Mouse (Mus musculus): Measurements from ENCODE around the gene Ttc9b.
"Not testable (repeated sequence)": the region's sequence is repeated elsewhere in the genome, so short reads cannot be mapped to it uniquely, and the experiment has no call there.

The Ttc9b gene

DNA sequence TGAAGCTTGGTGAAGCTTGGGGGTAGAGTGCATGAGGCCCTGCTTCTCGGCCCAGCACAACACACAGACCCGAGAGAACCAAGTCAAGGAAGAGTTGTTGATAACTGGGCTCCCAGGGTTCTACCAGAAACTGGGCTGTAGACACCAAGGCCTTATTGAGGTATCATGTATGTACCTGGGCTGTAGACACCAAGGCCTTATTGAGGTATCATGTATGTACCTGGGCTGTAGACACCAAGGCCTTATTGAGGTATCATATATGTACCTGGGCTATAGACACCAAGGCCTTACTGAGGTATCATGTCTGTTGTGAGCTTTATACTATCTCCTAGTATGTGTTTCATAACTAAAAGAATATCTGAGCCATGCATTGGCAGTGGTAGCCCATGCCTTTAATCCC is 18.6 kb upstream of the Ttc9b start:
- CTCF ChIA-PET: not testable (repeated sequence)

DNA sequence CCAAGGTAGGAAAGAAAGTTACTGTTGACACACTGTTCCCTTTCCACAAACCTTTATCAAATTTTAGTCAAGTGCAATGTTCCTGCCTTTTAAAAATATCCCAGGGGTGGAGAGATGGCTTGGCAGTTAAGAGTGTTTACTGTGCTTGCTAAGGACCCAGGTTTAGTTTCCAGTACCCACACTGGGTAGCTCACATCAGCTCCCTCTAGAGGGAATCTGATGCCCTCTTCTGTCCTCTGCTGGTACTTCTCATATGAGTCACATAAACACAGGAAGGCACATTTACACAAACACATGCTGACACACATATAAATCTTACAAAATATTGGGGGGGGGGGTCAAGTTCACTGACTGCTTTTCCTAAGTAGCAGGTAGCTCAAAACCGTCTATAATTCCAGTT is 9.2 kb upstream of the Ttc9b start:
- CTCF ChIA-PET: interaction anchor here (0.5 to 0.7 kb wide), 2 partner anchors 40 to 229 kb away, joined by 3 to 16 read pairs; no protein-coding TSS in a partner anchor

- CTCF ChIA-PET: no interaction called here
Measured at GRCm38 (mm10) chr7:27646516-27646915, 7.2 kb upstream of the Ttc9b start.

- CTCF ChIA-PET: no interaction called here
Measured at GRCm38 (mm10) chr7:27647281-27648002, 6.3 kb upstream of the Ttc9b start.

- CTCF ChIA-PET: no interaction called here
Measured at GRCm38 (mm10) chr7:27649723-27650122, 4.0 kb upstream of the Ttc9b start.

- CTCF ChIA-PET: interaction anchor here (0.6 kb wide), 1 partner anchor 43 kb away, joined by 4 read pairs; no protein-coding TSS in a partner anchor
Measured at GRCm38 (mm10) chr7:27650949-27651348, 2.8 kb upstream of the Ttc9b start.

DNA sequence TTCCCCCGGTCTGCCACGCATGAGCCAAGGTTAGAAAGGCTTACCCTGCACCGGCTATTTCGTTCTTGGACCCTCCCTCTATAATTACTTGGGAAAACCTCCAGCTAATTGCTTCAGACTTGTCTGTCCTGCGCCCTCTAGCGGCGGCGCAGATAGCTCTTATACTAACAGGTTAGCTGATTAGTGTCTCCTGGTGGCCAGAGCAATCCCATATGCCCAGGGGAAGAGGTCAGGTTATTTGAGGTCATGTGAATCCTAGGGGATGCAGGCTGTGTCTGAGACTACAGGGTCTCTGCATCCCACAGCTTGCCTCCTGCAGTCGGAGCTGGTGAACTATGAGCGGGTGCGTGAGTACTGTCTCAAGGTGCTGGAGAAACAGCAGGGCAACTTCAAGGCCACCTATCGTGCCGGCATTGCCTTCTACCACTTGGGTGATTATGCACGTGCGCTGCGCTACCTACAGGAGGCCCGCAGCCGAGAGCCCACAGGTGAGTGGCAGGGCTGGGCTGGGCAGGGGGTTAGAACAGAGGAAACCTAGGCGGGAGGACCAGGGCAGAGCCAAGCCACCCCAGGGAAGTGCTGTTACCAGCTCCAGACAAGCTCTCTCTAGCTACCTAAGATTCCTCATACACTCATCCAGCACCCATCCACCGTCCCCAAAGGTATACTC is 1.0 kb downstream of the Ttc9b start:
- CTCF ChIA-PET: interaction anchor here (0.8 kb wide), 1 partner anchor 11 kb away, joined by 4 read pairs; no protein-coding TSS in a partner anchor

- CTCF ChIA-PET: no interaction called here
Measured at GRCm38 (mm10) chr7:27655545-27655944, 1.8 kb downstream of the Ttc9b start.

- CTCF ChIA-PET: no interaction called here
Measured at GRCm38 (mm10) chr7:27656600-27656999, 2.9 kb downstream of the Ttc9b start.

DNA sequence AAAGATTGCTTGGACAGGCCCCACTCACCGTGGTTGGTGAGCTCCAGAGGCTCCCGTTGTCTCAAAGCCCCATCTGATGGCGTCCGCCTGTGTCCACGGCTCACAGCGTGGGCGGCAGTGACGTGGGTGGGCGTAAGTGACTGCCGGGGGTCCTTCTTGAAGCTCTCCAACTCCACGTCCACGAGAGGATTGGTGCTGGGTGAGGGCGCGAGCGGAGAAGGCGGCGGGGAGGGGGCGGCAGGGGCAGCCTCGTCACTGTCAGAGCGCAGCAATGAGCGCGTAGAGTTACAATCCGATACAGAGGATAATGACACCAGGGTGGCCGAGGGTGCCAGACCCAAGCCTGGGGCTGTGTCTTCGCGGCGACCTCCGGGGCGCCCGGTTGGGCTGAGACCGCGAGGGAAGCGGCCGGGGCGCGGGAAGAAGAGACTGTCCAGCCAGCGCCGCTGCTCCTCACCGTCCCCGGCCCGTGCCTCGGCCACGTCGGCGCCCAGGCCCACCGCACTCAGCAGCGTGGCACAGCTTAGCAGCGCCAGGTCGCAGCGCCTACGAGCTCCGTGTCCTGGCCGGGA is 4.2 kb downstream of the Ttc9b start:
- CTCF ChIA-PET: no interaction called here

GRCm38 (mm10) chr7:27658712-27659663 is 5.3 kb downstream of the Ttc9b start:
- CTCF ChIA-PET: no interaction called here

DNA sequence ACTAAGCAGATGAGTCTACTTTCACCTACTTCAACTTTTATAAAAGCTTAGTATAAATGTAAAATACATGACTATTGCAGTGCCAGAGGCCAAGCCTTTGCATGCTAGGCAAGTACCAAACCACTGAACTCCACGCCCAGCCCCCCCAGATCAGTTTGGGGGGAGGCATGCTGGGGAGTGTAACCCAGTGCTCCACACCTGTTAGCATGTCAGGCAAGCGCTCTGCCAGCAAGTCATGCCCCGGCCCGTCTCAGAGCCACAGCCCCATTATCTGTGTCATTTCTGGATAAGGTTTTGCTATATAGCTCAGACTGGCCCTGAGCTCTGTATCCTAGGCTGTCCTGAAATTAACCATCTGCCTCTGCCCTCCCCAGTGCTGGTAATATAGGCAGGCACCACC is 8.3 kb downstream of the Ttc9b start:
- CTCF ChIA-PET: no interaction called here

DNA sequence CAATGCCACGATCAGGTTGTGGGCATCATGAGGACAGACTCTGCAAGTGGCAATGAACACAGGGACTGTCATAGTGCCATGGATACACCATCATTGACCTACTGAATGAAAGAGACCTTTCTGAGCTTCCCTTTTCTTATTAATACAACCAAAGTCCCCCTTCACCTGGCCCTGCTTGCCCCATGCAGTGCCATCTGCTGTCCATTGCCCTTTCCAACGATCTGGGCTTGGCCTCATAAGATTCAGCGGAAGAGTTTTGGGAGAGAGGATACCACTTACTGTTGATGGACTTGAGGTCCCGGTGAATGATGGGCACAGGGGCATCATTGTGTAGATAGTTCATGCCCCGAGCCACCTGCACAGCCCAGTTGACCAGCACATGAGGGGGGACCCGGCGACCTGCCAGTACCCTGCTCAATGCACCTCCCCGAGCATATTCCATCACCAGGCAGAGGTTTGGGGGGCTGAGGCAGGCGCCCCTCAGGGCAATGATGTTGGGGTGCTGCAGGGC is 19.4 kb downstream of the Ttc9b start:
- CTCF ChIA-PET: interaction anchor here (0.5 kb wide), 1 partner anchor 16 kb away, joined by 3 read pairs; the partner anchor contains the start of gene Zfp607b

DNA sequence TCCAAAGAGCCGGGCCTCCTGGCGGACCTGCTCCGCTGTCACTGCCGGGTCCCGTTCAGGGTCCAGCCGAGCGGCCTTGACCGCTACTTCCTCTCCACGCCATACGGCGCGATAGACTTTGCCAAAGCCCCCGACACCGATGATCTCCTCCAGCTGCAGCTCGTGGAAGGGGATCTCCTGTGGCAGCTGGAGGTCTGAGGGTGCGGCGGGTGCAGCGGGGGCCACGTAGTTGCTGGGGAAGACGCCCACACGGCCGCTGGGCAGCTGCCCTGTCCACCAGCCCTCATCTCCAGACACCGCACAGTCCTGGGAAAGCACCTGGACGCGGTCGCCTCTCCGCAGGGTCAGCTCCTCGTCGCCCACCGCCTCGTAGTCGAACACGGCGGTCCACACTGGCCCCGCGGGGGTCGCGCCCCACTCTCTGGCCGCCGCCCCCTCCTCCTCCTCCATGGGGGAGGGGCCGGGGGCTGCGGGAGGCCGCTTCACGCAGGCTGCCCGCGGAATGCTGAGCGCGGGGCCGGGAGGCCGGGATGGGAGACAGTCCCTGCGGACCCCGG is 19.9 kb downstream of the Ttc9b start:
- CTCF ChIA-PET: interaction anchor here (0.5 kb wide), 1 partner anchor 16 kb away, joined by 3 read pairs; the partner anchor contains the start of gene Zfp607b

DNA sequence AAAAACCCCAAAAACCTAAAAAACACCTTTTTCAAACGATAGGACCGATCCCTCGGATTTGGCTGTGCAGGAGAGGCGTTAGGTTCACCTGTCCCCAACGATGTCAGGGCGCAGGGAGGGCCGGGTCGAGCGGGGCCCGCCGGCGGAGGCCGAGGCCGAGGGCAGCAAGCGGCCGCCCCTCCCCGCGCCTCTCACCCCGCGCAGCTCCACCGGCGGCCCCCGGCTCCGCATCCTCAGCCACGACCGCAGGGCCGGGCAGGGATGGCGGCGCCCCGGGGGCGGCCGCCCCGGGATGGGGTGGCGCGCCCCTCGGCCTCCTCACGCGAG is 20.4 kb downstream of the Ttc9b start:
- CTCF ChIA-PET: interaction anchor here (0.6 kb wide), 2 partner anchors 107 to 234 kb away, joined by 3 to 11 read pairs; no protein-coding TSS in a partner anchor

- CTCF ChIA-PET: interaction anchor here (0.6 kb wide), 2 partner anchors 107 to 234 kb away, joined by 3 to 11 read pairs; no protein-coding TSS in a partner anchor
Measured at GRCm38 (mm10) chr7:27674522-27675221, 21.0 kb downstream of the Ttc9b start, which contains the start of gene Map3k10. Gene Map3k10 (minus strand): TSS chr7:27674598.

GRCm38 (mm10) chr7:27675222-27675612 is 21.5 kb downstream of the Ttc9b start:
- CTCF ChIA-PET: no interaction called here

- CTCF ChIA-PET: no interaction called here
Measured at GRCm38 (mm10) chr7:27683218-27683617, 29.5 kb downstream of the Ttc9b start.

- CTCF ChIA-PET: interaction anchor here (0.6 kb wide), 3 partner anchors 18 to 227 kb away, joined by 3 read pairs; no protein-coding TSS in a partner anchor
Measured at GRCm38 (mm10) chr7:27685220-27685619, 31.5 kb downstream of the Ttc9b start.

GRCm38 (mm10) chr7:27685681-27686080 is 32.0 kb downstream of the Ttc9b start:
- CTCF ChIA-PET: interaction anchor here (0.6 kb wide), 2 partner anchors 19 to 195 kb away, joined by 3 read pairs; no protein-coding TSS in a partner anchor
